Mouse (Mus musculus): ENCODE data around the gene Rc3h1. TPM values are rescaled to one million over a fixed set of nuclear protein-coding genes. Genes with fewer than 3 reads are reported as not detected.
"Not testable (repeated sequence)": the region's sequence is repeated elsewhere in the genome, so short reads cannot be mapped to it uniquely, and the experiment has no call there.

Gene Rc3h1
- 8.7 and 8.8 TPM in 2 replicates for polyA plus RNA-seq (2016; fragmentation: Nextera tagmentation; extraction: Ambion mirVana)

DNA sequence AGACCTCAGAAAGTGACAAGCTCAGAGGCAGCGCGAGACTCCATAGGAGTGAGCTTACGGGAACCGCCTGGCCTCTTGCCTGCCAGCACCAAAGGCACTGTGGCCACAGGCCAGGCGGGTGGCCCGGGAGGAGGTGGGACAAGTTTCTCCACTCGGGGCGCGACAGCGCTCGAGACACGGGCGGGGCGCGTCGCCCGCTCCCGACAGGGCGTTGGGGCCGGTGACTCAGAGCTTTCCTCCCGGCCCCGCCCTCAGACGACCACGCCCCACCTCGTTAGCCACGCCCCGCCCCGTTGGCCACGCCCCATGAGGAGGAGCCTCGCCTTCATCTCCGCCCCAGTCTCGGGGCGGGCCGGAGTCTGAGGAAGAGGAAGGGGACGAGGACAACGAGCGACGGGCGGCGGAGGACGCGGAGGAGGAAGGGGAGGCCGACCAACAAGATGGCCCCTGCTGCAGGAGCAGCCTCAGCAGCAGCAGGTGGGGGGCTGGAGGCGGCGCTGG is at the start of gene Rc3h1:
TSS of gene Rc3h1 (plus strand) at position 362 of the 501 bp plus-strand sequence.
- no peaks in the 10 kb centered on the region for H3K27me3 ChIP-seq (replicated peaks)
- H3K27ac ChIP-seq = peak within 1 kb of the TSS; percentile 86
- H3K9me3 ChIP-seq = no peaks in the 10 kb centered on the region
- no peaks in the 10 kb centered on the region for H3K36me3 ChIP-seq
- under 1% methylated on average over 45 of the region's 45 CpGs for WGBS
- peak within 1 kb of the TSS; percentile 73 for H3K4me2 ChIP-seq (replicated peaks)
- H3K9ac ChIP-seq = peak within 1 kb of the TSS; percentile 98
- H3K4me3 ChIP-seq = peak within 1 kb of the TSS; percentile 95
- H3K4me1 ChIP-seq = peaks cover 11% of the 10 kb centered on the region
- peak; percentile 95 for ATAC-seq (ENCODE audit: low FRiP score, low read depth)

DNA sequence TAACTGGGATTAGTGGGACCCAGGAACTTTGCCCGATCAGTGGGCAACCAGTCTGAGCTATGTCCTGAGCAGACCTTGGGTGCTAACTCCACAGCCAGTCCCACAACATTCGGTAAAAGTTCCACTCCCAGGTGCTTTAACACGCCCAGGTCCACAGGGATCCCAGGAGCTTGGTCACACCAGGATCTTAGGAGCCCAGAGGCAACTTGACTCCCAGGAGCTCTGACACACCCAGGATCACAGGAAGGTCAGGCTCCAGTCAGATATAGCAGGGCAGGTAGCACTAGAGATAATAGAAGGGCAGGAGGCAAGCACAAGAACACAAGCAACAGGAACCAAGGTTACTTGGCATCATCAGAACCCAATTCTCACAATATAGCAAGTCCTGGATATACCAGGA is 48.1 kb upstream of the Rc3h1 start:
- Histone ChIP-seq H3K4me1 (no peaks in the 10 kb centered on the region), H3K4me3 (no peak overlapping the region), H3K27me3 (replicated peaks) (no peaks in the 10 kb centered on the region), H3K27ac (no peak overlapping the region), H3K4me2 (replicated peaks) (no peak overlapping the region), H3K9ac (no peak overlapping the region), H3K9me3 (no peaks in the 10 kb centered on the region), H3K36me3 (no peaks in the 10 kb centered on the region)
- no peak for ATAC-seq (ENCODE audit: low FRiP score, low read depth)
- 85% methylated on average over 3 of the region's 3 CpGs for WGBS

DNA sequence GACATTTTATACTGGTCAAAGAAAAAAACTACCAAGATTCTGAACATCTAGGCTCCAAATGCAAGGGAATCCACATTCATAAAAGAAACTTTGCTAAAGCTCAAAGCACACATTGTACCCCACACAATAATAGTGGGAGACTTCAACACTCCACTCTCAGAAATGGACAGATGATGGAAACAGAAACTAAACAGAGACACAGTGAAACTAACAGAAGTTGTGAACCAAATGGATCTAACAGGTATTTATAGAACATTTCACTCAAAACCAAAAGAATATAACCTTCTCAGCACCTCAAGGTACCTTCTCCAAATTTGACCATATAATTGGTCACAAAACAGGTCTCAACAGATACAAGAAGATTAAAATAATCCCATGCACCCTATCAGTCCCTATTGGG is 46.3 kb upstream of the Rc3h1 start:
- H3K4me2 ChIP-seq (replicated peaks); H3K9me3 ChIP-seq; ATAC-seq (ENCODE audit: low FRiP score, low read depth); H3K36me3 ChIP-seq; H3K4me1 ChIP-seq; H3K4me3 ChIP-seq; H3K27ac ChIP-seq; H3K27me3 ChIP-seq (replicated peaks); H3K9ac ChIP-seq: not testable (repeated sequence)

DNA sequence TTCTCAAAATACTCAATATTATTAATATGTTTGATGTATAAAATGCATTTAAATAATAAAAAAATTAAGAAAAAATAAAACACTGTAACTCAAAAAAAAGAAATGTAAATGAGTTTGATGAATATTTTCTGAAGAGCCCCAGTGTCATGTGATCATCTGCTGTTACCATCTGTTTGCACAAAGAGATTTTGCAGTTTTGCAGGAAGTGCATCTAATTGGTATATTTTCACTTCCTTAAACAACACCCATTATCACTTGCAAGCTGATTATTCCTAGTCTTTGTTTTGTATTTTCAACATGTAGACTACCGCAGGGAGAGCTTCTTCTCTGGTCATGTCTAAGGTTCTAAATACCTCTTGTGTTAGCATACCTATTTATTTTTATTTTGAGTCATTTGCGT is 45.1 kb upstream of the Rc3h1 start:
- Histone ChIP-seq H3K4me1 (no peaks in the 10 kb centered on the region), H3K27me3 (replicated peaks) (no peaks in the 10 kb centered on the region), H3K9ac (no peak overlapping the region), H3K4me3 (no peak overlapping the region), H3K27ac (no peak overlapping the region), H3K36me3 (no peaks in the 10 kb centered on the region), H3K9me3 (no peaks in the 10 kb centered on the region), H3K4me2 (replicated peaks) (no peak overlapping the region)
- ATAC-seq (ENCODE audit: low FRiP score, low read depth) = no peak
- 92% methylated on average over 2 of the region's 2 CpGs for WGBS

DNA sequence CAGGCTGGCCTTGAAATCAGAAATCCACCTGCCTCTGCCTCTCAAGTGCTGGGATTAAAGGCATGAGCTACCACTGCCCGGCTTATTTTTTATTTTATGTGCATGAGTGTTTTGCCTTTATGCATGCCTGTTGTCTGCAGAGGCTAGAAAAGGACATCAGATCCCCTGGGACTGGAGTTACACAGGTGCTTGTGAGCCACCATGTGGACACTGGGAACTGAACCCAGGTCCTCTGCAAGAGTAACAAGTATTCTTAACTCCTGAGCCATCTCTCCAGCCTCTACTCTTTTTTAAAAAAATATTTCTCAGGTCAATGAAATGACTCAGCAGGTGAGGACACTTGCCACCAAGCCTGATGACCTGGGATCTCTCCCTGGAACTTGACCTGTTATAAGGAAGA is 44.6 kb upstream of the Rc3h1 start:
- ATAC-seq (ENCODE audit: low FRiP score, low read depth) = no peak
- 81% methylated on average over 1 of the region's 1 CpGs for WGBS

DNA sequence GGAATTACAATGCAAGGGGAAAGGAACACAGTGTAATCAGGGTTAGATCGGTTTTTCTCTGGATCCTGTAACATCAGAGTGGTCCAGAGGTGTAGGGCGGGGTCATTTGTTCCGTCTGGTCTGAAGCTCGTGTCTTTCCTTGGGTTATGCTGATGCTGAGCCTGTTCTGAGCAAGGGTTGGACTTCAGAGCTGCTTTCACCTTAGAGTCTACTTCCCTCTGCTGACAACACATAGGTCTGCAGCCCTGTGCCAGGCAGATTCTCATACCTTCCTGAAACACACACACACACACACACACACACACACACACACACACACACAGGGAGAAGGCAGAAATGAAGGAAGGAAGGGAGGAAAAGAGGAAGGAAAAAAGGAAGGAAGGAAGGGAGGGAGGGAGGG is 43.2 kb upstream of the Rc3h1 start:
- H3K9ac ChIP-seq = no peak overlapping the region
- H3K27ac ChIP-seq = no peak overlapping the region
- no peaks in the 10 kb centered on the region for H3K36me3 ChIP-seq
- 76% methylated on average over 4 of the region's 4 CpGs for WGBS
- no peak for ATAC-seq (ENCODE audit: low FRiP score, low read depth)
- no peaks in the 10 kb centered on the region for H3K9me3 ChIP-seq
- H3K4me2 ChIP-seq (replicated peaks) = no peak overlapping the region
- H3K4me1 ChIP-seq = no peaks in the 10 kb centered on the region
- H3K27me3 ChIP-seq (replicated peaks) = no peaks in the 10 kb centered on the region
- H3K4me3 ChIP-seq = no peak overlapping the region

More for the DNA sequence above, 44.6 kb upstream of the Rc3h1 start:
- Histone ChIP-seq H3K27ac (no peak overlapping the region), H3K9me3 (no peaks in the 10 kb centered on the region), H3K4me3 (no peak overlapping the region), H3K4me1 (no peaks in the 10 kb centered on the region), H3K4me2 (replicated peaks) (no peak overlapping the region), H3K9ac (no peak overlapping the region), H3K27me3 (replicated peaks) (no peaks in the 10 kb centered on the region), H3K36me3 (no peaks in the 10 kb centered on the region)

DNA sequence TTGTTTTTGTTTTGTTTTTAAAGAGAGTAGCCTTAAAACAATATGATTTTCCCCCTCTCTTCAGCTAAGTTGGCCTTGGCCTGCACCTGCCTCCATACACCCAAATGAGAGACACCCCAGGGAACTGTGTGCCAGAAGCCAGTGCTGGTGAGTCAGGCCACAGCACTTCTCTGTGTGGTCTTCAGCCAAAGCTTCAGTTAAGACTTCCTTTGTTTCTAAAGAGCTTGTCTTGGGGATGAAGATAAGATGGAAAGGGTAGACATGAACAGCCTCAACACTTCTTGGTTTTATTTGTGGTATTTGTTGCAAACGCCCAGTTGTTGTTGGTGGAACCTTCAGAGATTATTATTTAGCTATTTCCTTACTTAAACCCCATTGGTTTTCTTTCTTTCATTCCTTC is 31.5 kb upstream of the Rc3h1 start:
- WGBS = 83% methylated on average over 1 of the region's 1 CpGs
- ATAC-seq (ENCODE audit: low FRiP score, low read depth) = no peak

DNA sequence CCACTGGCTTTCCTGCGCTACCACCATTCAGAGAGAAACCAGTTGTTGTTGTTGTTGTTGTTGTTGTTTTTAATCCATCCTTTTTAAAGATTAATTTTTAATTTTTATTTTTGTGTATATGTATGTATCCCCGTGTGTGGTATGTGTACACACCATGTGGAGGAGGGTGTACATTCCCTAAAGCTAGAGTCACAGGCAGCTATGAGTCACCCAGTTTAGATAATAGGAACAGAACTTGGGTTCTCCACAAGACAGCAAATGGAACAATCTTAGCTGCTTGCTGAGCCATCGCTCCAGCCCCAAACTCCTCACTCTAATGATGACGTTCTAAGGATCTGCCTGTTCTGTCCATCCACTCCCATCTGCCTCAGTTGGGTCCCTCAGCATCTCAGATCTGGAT is 29.2 kb upstream of the Rc3h1 start:
- WGBS = 96% methylated on average over 4 of the region's 4 CpGs
- no peaks in the 10 kb centered on the region for H3K27me3 ChIP-seq (replicated peaks)
- H3K9ac ChIP-seq = no peak overlapping the region
- no peaks in the 10 kb centered on the region for H3K36me3 ChIP-seq
- no peak overlapping the region for H3K4me3 ChIP-seq
- no peak overlapping the region for H3K4me2 ChIP-seq (replicated peaks)
- H3K4me1 ChIP-seq = no peaks in the 10 kb centered on the region
- H3K9me3 ChIP-seq = no peaks in the 10 kb centered on the region
- H3K27ac ChIP-seq = no peak overlapping the region
- ATAC-seq (ENCODE audit: low FRiP score, low read depth) = no peak

More for the DNA sequence above, 31.5 kb upstream of the Rc3h1 start:
- Histone ChIP-seq H3K36me3 (no peaks in the 10 kb centered on the region), H3K4me1 (no peaks in the 10 kb centered on the region), H3K4me3 (no peak overlapping the region), H3K4me2 (replicated peaks) (no peak overlapping the region), H3K9ac (no peak overlapping the region), H3K27ac (no peak overlapping the region), H3K27me3 (replicated peaks) (no peaks in the 10 kb centered on the region), H3K9me3 (no peaks in the 10 kb centered on the region)

DNA sequence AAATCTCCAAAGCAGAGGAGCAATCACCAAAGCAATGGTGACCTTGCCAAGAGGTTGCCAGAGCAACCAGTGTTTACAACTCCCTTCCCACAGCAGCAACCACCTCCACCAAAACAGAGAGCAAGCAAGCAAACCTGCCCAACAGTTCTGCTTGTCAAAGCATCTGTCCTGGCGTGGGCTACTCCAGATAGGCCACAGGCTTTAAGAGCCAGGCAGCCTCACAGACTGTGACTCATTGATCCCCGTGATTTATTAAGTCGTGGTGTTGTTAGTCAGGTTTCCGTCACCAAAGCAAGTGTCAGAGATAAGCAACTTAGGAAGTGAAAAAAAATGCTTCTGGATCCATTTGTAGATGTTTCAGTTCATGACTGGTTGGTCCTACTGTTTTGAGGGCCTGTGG is 27.7 kb upstream of the Rc3h1 start:
- no peaks in the 10 kb centered on the region for H3K27me3 ChIP-seq (replicated peaks)
- no peak for ATAC-seq (ENCODE audit: low FRiP score, low read depth)
- no peaks in the 10 kb centered on the region for H3K4me1 ChIP-seq
- H3K27ac ChIP-seq = no peak overlapping the region
- no peaks in the 10 kb centered on the region for H3K9me3 ChIP-seq
- no peak overlapping the region for H3K9ac ChIP-seq
- WGBS = 66% methylated on average over 4 of the region's 4 CpGs
- H3K4me3 ChIP-seq = no peak overlapping the region
- H3K4me2 ChIP-seq (replicated peaks) = no peak overlapping the region
- H3K36me3 ChIP-seq = no peaks in the 10 kb centered on the region

DNA sequence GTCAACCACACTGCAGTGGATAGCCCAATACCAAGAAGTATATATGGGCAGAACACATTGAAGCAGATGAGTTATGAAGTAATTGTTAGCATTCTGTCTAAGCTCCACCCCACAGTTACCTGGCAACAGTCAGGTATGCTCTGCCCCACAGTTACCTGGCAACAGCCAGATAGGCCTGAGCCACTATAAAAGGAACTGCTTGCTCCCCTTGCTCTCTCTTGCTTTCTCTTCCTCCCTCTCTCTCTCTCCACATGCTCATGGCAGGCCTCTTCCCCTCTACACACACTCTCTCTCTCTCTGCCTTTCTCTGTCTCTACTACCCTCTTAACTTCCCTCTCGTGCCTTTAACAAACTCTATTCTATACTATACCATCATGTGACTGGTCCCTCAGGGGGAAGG is 24.8 kb upstream of the Rc3h1 start:
- H3K9me3 ChIP-seq; H3K36me3 ChIP-seq; H3K4me1 ChIP-seq; H3K9ac ChIP-seq; ATAC-seq (ENCODE audit: low FRiP score, low read depth); H3K27me3 ChIP-seq (replicated peaks); H3K4me2 ChIP-seq (replicated peaks); H3K27ac ChIP-seq; H3K4me3 ChIP-seq: not testable (repeated sequence)
- WGBS = 73% methylated on average over 1 of the region's 1 CpGs

DNA sequence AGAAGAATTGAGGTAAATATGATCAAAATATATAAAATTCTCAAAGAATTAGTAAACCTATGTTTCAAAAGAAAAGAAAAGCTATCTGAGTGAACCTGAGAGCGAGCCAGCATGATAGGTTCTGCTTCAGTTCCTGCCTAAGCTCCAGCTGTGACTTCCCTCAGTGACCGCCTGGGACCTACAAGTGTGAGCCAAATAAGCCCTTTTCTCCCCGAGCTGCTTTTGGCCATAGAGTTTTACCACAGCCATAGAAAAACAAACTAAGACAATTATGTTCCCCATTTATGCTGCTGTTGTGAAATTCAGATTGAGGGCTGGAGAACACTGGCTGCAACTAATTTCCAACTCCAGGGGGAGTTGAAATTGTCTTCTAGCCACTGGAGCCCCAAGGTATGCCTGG is 24.2 kb upstream of the Rc3h1 start:
- Histone ChIP-seq H3K27ac (no peak overlapping the region), H3K4me2 (replicated peaks) (no peak overlapping the region), H3K4me3 (no peak overlapping the region), H3K36me3 (no peaks in the 10 kb centered on the region), H3K4me1 (no peaks in the 10 kb centered on the region), H3K9me3 (no peaks in the 10 kb centered on the region), H3K27me3 (replicated peaks) (no peaks in the 10 kb centered on the region), H3K9ac (no peak overlapping the region)
- no peak for ATAC-seq (ENCODE audit: low FRiP score, low read depth)
- 65% methylated on average over 3 of the region's 3 CpGs for WGBS

DNA sequence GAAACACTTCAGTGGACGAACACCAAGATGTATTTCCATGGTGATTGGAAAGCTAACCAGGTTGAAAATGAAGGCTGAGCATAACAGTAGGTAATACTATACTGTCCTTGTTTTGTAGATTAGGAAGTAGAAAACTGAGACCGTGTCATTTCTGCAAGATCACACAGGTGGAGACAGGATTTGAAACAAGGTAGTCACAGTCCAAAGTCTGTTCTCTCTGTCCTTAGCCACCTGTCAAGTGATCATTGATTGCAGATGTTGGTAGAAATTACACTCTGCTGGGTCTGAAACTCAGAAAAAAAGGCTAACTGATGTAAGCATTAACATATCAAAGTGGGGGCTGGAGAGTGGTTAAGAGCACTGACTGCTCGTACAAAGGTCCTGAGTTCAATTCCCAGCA is 21.9 kb upstream of the Rc3h1 start:
- Histone ChIP-seq H3K27me3 (replicated peaks) (no peaks in the 10 kb centered on the region), H3K9me3 (no peaks in the 10 kb centered on the region), H3K4me2 (replicated peaks) (no peak overlapping the region), H3K9ac (no peak overlapping the region), H3K4me3 (no peak overlapping the region), H3K36me3 (no peaks in the 10 kb centered on the region), H3K4me1 (no peaks in the 10 kb centered on the region), H3K27ac (no peak overlapping the region)
- 84% methylated on average over 3 of the region's 3 CpGs for WGBS
- no peak for ATAC-seq (ENCODE audit: low FRiP score, low read depth)

DNA sequence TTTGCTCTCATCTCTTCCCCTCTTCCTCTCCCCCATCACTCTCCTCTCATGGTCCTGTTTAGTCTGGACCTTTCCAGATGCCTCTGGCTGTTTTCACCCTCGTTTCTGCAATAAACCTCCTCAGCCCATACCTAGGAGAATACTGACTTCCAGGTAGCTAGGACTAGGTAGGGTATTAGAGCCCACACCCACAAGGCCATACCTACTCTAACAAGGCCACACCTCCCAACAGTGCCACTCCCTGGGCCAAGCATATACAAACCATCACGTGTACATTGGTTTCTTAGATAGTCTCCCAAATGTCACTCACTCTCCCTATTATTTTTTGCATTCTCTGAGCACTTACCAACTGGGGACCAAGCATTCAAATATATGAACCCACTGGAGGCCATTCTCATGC is 21.2 kb upstream of the Rc3h1 start:
- Histone ChIP-seq H3K27ac (no peak overlapping the region), H3K27me3 (replicated peaks) (no peaks in the 10 kb centered on the region), H3K4me2 (replicated peaks) (no peak overlapping the region), H3K4me1 (no peaks in the 10 kb centered on the region), H3K9ac (no peak overlapping the region), H3K36me3 (no peaks in the 10 kb centered on the region), H3K4me3 (no peak overlapping the region), H3K9me3 (no peaks in the 10 kb centered on the region)
- no peak for ATAC-seq (ENCODE audit: low FRiP score, low read depth)
- WGBS = 72% methylated on average over 2 of the region's 2 CpGs

All from neural tube, embryonic 12.5 days (tissue).